Mouse (Mus musculus) neural tube, embryonic 10.5 days (tissue): ENCODE data around the gene Prdx2.

Experiments
- DNase-seq: peaks from one replicate; pipeline ENCODE4 v3.0.0-alpha.2; 2017; ENCODE audit warnings: low spot score; ENCODE audit errors: extremely low spot score

The Prdx2 gene

DNA sequence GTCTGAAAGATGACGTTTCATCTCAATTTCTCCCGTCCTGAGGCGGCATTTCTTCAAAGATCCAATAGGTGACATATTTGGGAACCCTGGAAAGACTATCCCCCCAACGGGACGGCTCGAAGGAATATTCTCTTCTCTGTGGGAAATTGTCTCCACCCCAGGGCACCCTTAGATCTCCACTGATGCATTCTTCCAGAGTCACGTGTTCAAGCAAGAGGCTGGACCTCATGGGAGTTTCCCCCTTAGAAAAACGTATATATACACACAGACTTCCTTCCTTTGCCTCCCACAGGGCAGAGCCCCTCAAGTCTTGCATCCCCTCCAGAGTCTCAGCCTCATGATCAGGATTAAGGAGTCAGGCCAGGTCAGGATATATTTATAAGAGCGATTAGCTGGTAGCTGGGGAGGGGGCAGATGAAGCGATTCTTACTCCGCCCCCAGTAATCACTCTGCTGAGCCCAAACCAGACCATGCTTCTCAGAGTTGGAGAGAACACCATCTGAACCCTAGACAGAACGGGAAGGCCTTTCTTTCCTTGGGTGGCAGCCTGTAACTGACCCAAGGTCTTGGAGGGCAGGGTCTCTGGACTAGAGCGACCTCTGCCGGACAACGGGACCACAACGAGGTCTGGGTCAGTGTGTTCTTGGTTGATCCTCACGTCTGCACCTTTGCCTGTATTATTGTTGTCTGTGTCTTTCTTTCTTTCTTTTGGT lies 22.7 kb upstream of the Prdx2 start, which contains the start of gene Rtbdn:
Rtbdn (plus strand) TSS at position 464 of the 713 bp plus-strand sequence.
- peak; percentile 40 for DNase-seq

- DNase-seq = peak; percentile 64
These were observed 22.2 kb upstream of the Prdx2 start for GRCm38 (mm10) chr8:84947241-84947545.

DNA sequence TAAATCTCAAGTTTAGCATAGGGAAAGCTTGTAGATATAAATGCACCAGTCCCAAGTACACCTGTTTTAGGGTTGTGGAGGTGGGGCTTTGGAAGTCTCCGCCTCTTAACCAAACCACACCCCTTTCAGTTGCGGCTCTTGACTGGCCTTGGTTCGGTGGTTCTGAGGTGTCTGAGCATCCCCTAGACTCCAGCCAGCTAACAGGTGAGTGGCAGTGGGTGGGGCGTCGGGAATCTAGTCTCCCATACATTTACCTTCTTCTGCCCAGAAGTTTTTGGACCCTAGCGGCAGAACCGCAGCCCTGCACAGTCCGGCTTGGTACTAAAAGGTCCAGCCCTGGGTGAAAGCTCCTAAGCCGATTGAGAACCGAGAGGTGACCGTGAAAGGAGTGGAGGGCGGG lies 19.6 kb upstream of the Prdx2 start:
- DNase-seq = no peak

GRCm38 (mm10) chr8:84952612-84953255 lies 16.7 kb upstream of the Prdx2 start:
- no peak for DNase-seq

DNA sequence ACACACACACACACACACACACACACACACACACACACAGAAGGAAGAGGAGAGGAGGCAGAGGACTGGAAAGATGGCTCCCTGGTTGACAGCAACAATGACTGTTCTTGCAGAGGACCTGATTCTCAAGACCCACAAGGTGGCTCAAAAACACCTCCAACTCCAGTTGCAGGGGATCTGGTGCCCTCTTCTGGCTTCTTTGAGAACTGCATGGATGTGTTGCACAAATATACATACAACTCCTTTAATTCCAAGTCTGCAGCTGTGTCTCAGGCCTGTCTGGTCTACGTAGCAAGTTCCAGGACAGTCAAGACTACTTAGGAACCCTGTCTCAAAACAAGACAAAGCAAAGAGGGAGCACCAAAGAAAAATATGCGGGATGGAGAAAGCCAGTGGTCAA lies 12.6 kb upstream of the Prdx2 start:
- DNase-seq = peak; percentile 79

DNA sequence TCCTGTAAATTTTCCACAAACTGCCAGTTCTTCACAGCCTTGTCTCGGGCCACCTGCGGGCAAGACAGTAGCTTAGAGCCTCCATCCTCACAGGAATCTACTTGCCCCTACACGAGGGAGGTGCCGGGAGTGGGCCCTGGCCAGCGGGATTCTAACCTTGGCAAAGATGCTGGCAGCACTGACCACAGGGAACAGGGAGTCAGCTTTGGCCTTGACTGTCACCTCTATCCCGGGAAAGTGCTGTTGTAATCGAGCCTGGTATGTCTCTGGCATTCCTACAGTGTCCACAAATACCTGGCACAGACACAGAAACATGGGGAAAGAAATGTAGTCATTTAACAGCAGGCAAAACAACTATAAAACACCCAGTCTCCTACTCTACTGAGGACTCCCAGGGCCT lies 9.6 kb upstream of the Prdx2 start:
- no peak for DNase-seq

DNA sequence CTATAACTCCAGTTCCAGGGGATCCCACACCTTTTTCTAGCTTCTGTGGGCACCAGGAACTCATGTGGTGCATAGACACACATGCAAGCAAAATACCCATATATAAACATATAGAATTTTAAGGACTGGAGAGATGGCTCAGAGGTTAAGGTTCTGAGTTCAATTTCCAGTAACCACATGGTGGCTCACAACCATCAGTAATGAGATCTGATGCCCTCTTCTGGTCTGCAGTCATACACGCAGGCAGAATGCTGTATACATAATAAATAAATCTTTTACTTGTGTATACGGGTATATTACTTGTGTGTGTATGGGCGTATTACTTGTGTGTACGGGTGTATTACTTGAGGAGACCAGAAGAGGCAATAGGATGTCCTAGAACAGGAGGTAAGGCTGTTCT lies 5.4 kb upstream of the Prdx2 start:
- no peak for DNase-seq

- peak; percentile 91 for DNase-seq
These were observed 3.6 kb upstream of the Prdx2 start for GRCm38 (mm10) chr8:84965731-84966291.

GRCm38 (mm10) chr8:84966603-84967002 lies 2.8 kb upstream of the Prdx2 start:
- no peak for DNase-seq

- DNase-seq = no peak
These were observed 1.7 kb upstream of the Prdx2 start for GRCm38 (mm10) chr8:84967532-84968304.

DNA sequence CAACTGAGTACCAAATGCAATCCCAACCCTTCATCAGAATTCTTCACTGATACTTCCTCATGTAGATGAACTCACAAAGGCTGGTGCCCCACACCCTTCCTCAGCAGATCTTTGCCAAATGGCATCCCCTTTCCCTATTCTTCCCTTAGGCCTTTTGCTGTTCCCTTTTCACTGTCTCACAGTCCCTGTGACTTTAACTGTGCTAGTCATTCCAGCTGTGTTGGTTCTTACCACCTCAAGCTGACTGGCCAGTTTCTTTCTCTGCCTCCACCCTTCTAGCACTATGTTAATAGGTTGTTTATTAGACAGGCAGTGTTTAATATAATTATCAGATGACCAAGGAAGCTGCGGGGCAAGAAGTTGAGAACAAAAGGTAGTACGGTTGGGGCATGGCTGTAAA lies 737 bp upstream of the Prdx2 start:
- no peak for DNase-seq

GRCm38 (mm10) chr8:84970135-84970790 lies 876 bp downstream of the Prdx2 start:
- DNase-seq = no peak

- no peak for DNase-seq
These were observed 1.5 kb downstream of the Prdx2 start for GRCm38 (mm10) chr8:84970913-84971312.

DNA sequence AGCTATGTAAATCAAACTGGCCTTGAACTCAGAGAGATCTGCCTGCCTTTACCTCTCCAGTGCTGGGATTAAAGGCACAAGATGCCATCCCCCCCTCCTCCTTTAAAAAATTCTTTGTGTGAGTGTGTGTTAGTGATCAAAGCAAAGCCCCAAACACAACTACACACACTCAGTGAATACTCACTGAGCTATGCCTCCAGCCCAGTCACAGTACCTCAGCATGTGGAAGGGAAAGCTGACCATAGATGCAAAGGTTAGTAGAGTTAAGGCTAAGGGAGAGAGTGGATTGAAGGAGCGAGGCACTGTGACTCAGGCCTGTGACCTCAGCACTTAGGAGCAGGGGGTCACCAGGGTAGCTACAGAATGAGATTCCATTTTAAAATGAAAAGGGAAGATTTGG lies 3.7 kb downstream of the Prdx2 start:
- DNase-seq = no peak

- DNase-seq = peak; percentile 41
These were observed 4.6 kb downstream of the Prdx2 start for GRCm38 (mm10) chr8:84973803-84974542.

DNA sequence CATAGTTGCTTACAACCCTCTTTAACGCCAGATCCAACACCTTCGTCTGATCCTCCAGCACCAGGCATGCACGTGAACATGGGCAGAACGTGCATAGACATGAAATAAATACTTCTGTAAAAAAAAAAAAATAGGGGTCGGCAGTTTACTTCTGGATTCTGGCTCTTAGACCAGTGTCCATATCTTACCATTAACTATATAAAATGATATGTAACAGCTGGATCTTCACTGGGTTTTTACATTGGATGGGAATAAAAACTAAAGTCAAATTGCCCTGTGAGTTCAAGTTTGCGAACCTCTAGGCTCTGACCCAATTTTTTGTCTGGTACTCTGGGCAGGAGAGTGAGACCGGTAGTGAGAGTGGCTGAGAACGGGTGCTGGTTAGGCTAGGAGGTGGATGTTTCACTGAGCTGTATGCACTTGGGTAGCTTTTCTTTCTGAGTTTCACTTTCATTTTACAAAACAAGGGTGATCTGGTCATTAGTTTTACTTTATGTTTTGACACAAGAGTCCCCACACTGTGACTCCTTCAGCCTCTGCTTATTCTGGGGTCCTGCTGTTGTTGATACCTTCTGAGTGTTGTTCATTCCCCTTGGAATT lies 5.3 kb downstream of the Prdx2 start:
- no peak for DNase-seq

GRCm38 (mm10) chr8:84975434-84975833 lies 6.0 kb downstream of the Prdx2 start:
- peak; percentile 63 for DNase-seq

GRCm38 (mm10) chr8:84976031-84976762 lies 6.8 kb downstream of the Prdx2 start:
- DNase-seq = peak; percentile 94

DNA sequence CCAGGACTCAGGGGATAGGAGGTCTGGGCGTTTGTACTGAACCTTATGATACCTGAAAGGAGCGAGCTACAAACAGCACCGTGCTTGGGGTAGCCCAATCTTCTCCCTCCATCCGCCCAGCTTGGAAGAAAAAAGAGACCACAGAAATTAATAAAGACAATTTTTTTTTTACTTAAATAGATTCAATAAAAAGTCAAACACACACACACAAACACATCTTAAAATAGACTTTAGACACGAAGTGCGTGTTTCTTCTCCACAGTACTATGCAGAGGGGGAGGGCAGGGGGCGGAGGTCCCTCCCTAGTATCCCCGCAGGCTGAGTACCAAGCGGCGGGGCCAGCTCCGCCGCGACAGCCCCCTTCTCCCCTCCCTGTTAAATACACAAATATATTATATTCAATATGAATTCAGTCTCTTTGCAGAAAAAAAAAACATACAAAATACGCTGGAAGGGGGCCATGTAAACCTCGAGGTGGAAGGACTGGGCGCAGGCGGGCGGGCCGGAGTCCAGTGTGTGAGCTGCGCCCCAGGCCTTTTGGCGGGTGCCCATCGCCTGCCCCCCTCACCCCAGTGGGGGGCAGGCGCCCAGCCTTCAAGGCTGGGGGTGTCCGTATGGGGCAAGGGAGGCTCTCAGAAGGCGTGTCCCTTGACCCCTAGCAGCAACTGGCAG lies 7.5 kb downstream of the Prdx2 start:
- DNase-seq = no peak
